Mouse (Mus musculus) naive thymus-derived CD4-positive, alpha-beta T cell, adult 2 months (primary cell): ENCODE data around the gene Gm20708.
"Not testable (repeated sequence)": the region's sequence is repeated elsewhere in the genome, so short reads cannot be mapped to it uniquely, and the experiment has no call there.

Experiments
- DNase-seq: peaks from one replicate; pipeline ENCODE4 v3.0.0-alpha.2; 2011; ENCODE audit warnings: low read depth

Gm20708 gene

GRCm38 (mm10) chr11:117810401-117811046 lies 1.1 kb downstream of the Gm20708 start:
- DNase-seq: peak; percentile 84

- DNase-seq: no peak
These were observed 4.4 kb downstream of the Gm20708 start for GRCm38 (mm10) chr11:117813867-117814266.

- DNase-seq: no peak
These were observed 5.4 kb downstream of the Gm20708 start for GRCm38 (mm10) chr11:117814704-117815366.

GRCm38 (mm10) chr11:117815850-117816249 lies 6.4 kb downstream of the Gm20708 start:
- DNase-seq: not testable (repeated sequence)

- DNase-seq: no peak
These were observed 7.0 kb downstream of the Gm20708 start for GRCm38 (mm10) chr11:117816389-117816996.

- DNase-seq: no peak
These were observed 9.6 kb downstream of the Gm20708 start for GRCm38 (mm10) chr11:117819095-117819494.

- no peak for DNase-seq
These were observed 10.7 kb downstream of the Gm20708 start for GRCm38 (mm10) chr11:117820173-117820572.

GRCm38 (mm10) chr11:117821868-117822267 lies 12.4 kb downstream of the Gm20708 start:
- no peak for DNase-seq

GRCm38 (mm10) chr11:117822728-117823241 lies 13.3 kb downstream of the Gm20708 start:
- no peak for DNase-seq

GRCm38 (mm10) chr11:117823411-117823810 lies 13.9 kb downstream of the Gm20708 start:
- DNase-seq: no peak

GRCm38 (mm10) chr11:117824060-117824969 lies 14.8 kb downstream of the Gm20708 start:
- DNase-seq: peak; percentile 90

- DNase-seq: peak; percentile 66
These were observed 16.0 kb downstream of the Gm20708 start, which contains the start of the genes Afmid and Tk1 for GRCm38 (mm10) chr11:117825333-117826101. Afmid (plus strand) TSS chr11:117825924. Tk1 (minus strand) TSS chr11:117826092.

GRCm38 (mm10) chr11:117826164-117826563 lies 16.7 kb downstream of the Gm20708 start:
- DNase-seq: peak; percentile 17

- DNase-seq: peak; percentile 29
These were observed 17.4 kb downstream of the Gm20708 start for GRCm38 (mm10) chr11:117826916-117827315.

- DNase-seq: peak; percentile 29
These were observed 17.9 kb downstream of the Gm20708 start for GRCm38 (mm10) chr11:117827386-117827785.

GRCm38 (mm10) chr11:117828149-117828887 lies 18.9 kb downstream of the Gm20708 start:
- DNase-seq: peak; percentile 88

GRCm38 (mm10) chr11:117828888-117829604 lies 19.6 kb downstream of the Gm20708 start:
- no peak for DNase-seq

GRCm38 (mm10) chr11:117829671-117830215 lies 20.3 kb downstream of the Gm20708 start:
- no peak for DNase-seq

- no peak for DNase-seq
These were observed 20.9 kb downstream of the Gm20708 start for GRCm38 (mm10) chr11:117830401-117830800.
